Mouse (Mus musculus): ENCODE data around the gene Rin2. TPM values are rescaled to one million over a fixed set of nuclear protein-coding genes. Genes with fewer than 3 reads are reported as not detected.

Rin2 gene
- total and polyA plus RNA-seq, 3 experiments: 0.05 to 0.10 (median 0.08) TPM

DNA sequence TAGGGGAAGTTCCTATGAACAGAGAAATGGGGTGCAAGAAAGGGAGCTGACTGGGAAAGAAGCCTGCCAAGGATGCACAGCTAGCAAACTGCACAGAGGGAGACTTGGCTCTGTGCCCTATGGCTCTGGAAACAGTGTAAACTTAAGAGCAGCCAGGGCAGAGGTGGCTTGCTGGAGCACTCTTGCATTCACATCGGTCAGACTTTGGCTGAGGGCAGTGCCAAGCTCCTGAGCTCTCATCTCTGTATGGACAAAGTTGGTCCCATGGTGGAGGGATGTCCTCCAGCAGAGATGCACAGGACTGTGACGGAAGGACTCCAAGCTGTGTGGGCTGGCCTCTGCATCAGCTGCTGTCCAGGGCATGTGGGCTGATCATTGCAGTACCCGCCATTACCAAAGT, 8.5 kb downstream of the Rin2 start:
- no peak overlapping the region for H3K9ac ChIP-seq (ENCODE audit: insufficient read depth, low read depth)
- no peaks in the 10 kb centered on the region for H3K4me1 ChIP-seq (ENCODE audit: control insufficient read depth in 1 of 2, insufficient read depth in 2 of 2)
- no peak overlapping the region for H3K4me2 ChIP-seq (ENCODE audit: insufficient read depth, low read depth, poor library complexity, severe bottlenecking)
- H3K9me3 ChIP-seq (replicated peaks; ENCODE audit: low read length): no peaks in the 10 kb centered on the region
- dilution Hi-C loops (cut with MboI; ENCODE audit: extremely low pct_ligation_motif_present, extremely low pct_unique_long_range_greater_than_20kb, low sequenced_read_pairs) (no loop called here), in situ Hi-C loops (cut with MboI; ENCODE audit: low pct_ligation_motif_present, low pct_unique_long_range_greater_than_20kb, low sequenced_read_pairs) (loop anchor here (25.0 kb wide), 1 partner anchor 704 kb away; no protein-coding TSS in a partner anchor)
- H3K27me3 ChIP-seq (replicated peaks): peaks cover 1% of the 10 kb centered on the region
- H3K36me3 ChIP-seq (replicated peaks in 1 of 2; ENCODE audit: control insufficient read depth in 1 of 2, insufficient read depth in 1 of 2, low read length in 1 of 2): no peaks in the 10 kb centered on the region
- no peaks in the 10 kb centered on the region for H3K79me2 ChIP-seq (replicated peaks; ENCODE audit: control insufficient read depth, extremely low read depth, insufficient read depth, poor library complexity, severe bottlenecking)
- no peak overlapping the region for H3K4me3 ChIP-seq (replicated peaks in 1 of 3; ENCODE audit: low read depth in 2 of 3, low read length in 2 of 3, poor library complexity in 1 of 3)
- no peak for DNase-seq (ENCODE audit: extremely low read depth)
- TF ChIP-seq SIN3A (IDR thresholded peaks at IDR 0.05; ENCODE audit: low read length) (no peak), RCOR1 (conservative IDR thresholded peaks at IDR 0.05; ENCODE audit: low read depth, low read length) (no peak), JUND (conservative IDR thresholded peaks at IDR 0.05; ENCODE audit: low read depth, low read length) (no peak), POLR2A (IDR thresholded peaks at IDR 0.05; ENCODE audit: low read depth, low read length) (no peak), NRF1 (IDR thresholded peaks at IDR 0.05; ENCODE audit: low read depth, low read length) (no peak), PAX5 (IDR thresholded peaks at IDR 0.05; ENCODE audit: low read length) (no peak), MEF2A (IDR thresholded peaks at IDR 0.05; ENCODE audit: borderline replicate concordance, low read depth, low read length) (no peak), ZNF384 (IDR thresholded peaks at IDR 0.05; ENCODE audit: low read depth, low read length) (no peak), GABPA (IDR thresholded peaks at IDR 0.05; ENCODE audit: insufficient replicate concordance, low read depth, low read length) (no peak), RAD21 (IDR thresholded peaks at IDR 0.05; ENCODE audit: low read depth, low read length) (no peak), NELFE (IDR thresholded peaks at IDR 0.05; ENCODE audit: low read depth, low read length) (no peak), KAT2A (IDR thresholded peaks at IDR 0.05; ENCODE audit: insufficient replicate concordance, low read length) (no peak), CTCF (conservative IDR thresholded peaks at IDR 0.05 in 1 of 2, IDR thresholded peaks at IDR 0.05 in 1 of 2; ENCODE audit: low read depth in 2 of 2, low read length in 2 of 2) (no peak), USF1 (IDR thresholded peaks at IDR 0.05; ENCODE audit: low read depth, low read length) (no peak), USF2 (conservative IDR thresholded peaks at IDR 0.05; ENCODE audit: low read depth, low read length) (no peak), HCFC1 (IDR thresholded peaks at IDR 0.05; ENCODE audit: low read depth, low read length) (no peak), CHD1 (IDR thresholded peaks at IDR 0.05; ENCODE audit: low read depth, low read length) (no peak), E2F4 (IDR thresholded peaks at IDR 0.05; ENCODE audit: insufficient replicate concordance, low read depth, low read length) (no peak)
- no peak overlapping the region for H3K27ac ChIP-seq (ENCODE audit: insufficient read depth, low read depth)

DNA sequence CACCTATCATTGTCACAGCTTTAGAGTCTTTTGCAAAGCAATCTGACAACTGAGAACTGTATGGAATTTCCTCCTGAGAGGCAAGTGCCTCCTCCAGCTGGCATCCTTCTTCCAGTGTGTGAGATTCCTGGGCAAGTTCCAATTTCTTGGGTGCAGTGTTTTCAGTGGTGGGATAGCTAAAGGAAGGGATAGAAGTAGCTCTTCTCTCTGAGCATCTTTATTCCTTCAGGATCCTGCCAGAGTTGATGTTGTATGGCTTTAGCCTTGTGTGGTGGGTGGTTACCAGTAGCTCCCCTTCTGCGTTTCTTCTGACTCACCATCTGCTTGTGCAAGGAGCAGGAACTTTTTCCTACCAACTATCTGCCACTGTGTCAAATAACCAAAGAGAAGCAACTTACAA, 9.1 kb downstream of the Rin2 start:
- no peaks in the 10 kb centered on the region for H3K36me3 ChIP-seq (replicated peaks in 1 of 2; ENCODE audit: control insufficient read depth in 1 of 2, insufficient read depth in 1 of 2, low read length in 1 of 2)
- no peak overlapping the region for H3K9ac ChIP-seq (ENCODE audit: insufficient read depth, low read depth)
- H3K4me1 ChIP-seq (ENCODE audit: control insufficient read depth in 1 of 2, insufficient read depth in 2 of 2): no peaks in the 10 kb centered on the region
- DNase-seq (ENCODE audit: extremely low read depth): no peak
- dilution Hi-C loops (cut with MboI; ENCODE audit: extremely low pct_ligation_motif_present, extremely low pct_unique_long_range_greater_than_20kb, low sequenced_read_pairs) (no loop called here), in situ Hi-C loops (cut with MboI; ENCODE audit: low pct_ligation_motif_present, low pct_unique_long_range_greater_than_20kb, low sequenced_read_pairs) (loop anchor here (25.0 kb wide), 1 partner anchor 703 kb away; no protein-coding TSS in a partner anchor)
- H3K9me3 ChIP-seq (replicated peaks; ENCODE audit: low read length): no peaks in the 10 kb centered on the region
- no peak overlapping the region for H3K4me3 ChIP-seq (replicated peaks in 1 of 3; ENCODE audit: low read depth in 2 of 3, low read length in 2 of 3, poor library complexity in 1 of 3)
- H3K27me3 ChIP-seq (replicated peaks): peaks cover 1% of the 10 kb centered on the region
- no peak for TF ChIP-seq POLR2A (IDR thresholded peaks at IDR 0.05; ENCODE audit: low read depth, low read length)
- no peak for TF ChIP-seq TBP (conservative IDR thresholded peaks at IDR 0.05; ENCODE audit: low read depth, low read length)
- TF ChIP-seq ZNF384 (IDR thresholded peaks at IDR 0.05; ENCODE audit: low read depth, low read length): no peak
- TF ChIP-seq POLR2AphosphoS2 (IDR thresholded peaks at IDR 0.05; ENCODE audit: low read depth, low read length): no peak
- no peak for TF ChIP-seq ETS1 (conservative IDR thresholded peaks at IDR 0.05; ENCODE audit: low read depth, low read length)
- TF ChIP-seq ZKSCAN1 (IDR thresholded peaks at IDR 0.05; ENCODE audit: borderline replicate concordance, low read depth, low read length): no peak
- TF ChIP-seq USF2 (conservative IDR thresholded peaks at IDR 0.05; ENCODE audit: low read depth, low read length): no peak
- no peak for TF ChIP-seq EP300 (IDR thresholded peaks at IDR 0.05; ENCODE audit: low read length)
- no peak for TF ChIP-seq MEF2A (IDR thresholded peaks at IDR 0.05; ENCODE audit: borderline replicate concordance, low read depth, low read length)
- TF ChIP-seq RAD21 (IDR thresholded peaks at IDR 0.05; ENCODE audit: low read depth, low read length): no peak
- TF ChIP-seq JUND (conservative IDR thresholded peaks at IDR 0.05; ENCODE audit: low read depth, low read length): no peak
- H3K27ac ChIP-seq (ENCODE audit: insufficient read depth, low read depth): no peak overlapping the region
- no peak overlapping the region for H3K4me2 ChIP-seq (ENCODE audit: insufficient read depth, low read depth, poor library complexity, severe bottlenecking)
- H3K79me2 ChIP-seq (replicated peaks; ENCODE audit: control insufficient read depth, extremely low read depth, insufficient read depth, poor library complexity, severe bottlenecking): no peaks in the 10 kb centered on the region
